Mouse (Mus musculus) CH12.LX (cell line): ENCODE data around the gene Mfap3. TPM values are rescaled to one million over a fixed set of nuclear protein-coding genes. Genes with fewer than 3 reads are reported as not detected.

Experiments used
- DNase-seq: peaks from one replicate; pipeline ENCODE4 v3.0.0-alpha.2; 2013; ENCODE audit errors: extremely low read depth
- H3K27ac ChIP-seq: 2 replicates; pipeline ENCODE4 v1.5.1; 2012; ENCODE audit warnings: low read depth, mild to moderate bottlenecking, control low read depth, moderate library complexity; ENCODE audit not compliant: insufficient read depth
- H3K27me3 ChIP-seq: replicated peaks from 2 replicates; pipeline ENCODE3; 2012; ENCODE audit warnings: inconsistent platforms
- H3K36me3 ChIP-seq, 2 experiments: replicated peaks in 1 of 2; 2 replicates each; pipeline versions ENCODE3 to v1.6.1; 2012; ENCODE audit warnings: inconsistent platforms in 1 of 2, low read length in 1 of 2, mild to moderate bottlenecking in 1 of 2, mixed read lengths in 1 of 2, moderate library complexity in 1 of 2; ENCODE audit not compliant: control insufficient read depth in 1 of 2, insufficient read depth in 1 of 2
- H3K4me1 ChIP-seq, 2 experiments: 2 replicates each; pipeline ENCODE4 v1.6.1; 2012; ENCODE audit warnings: inconsistent platforms in 1 of 2, moderate library complexity in 1 of 2; ENCODE audit not compliant: insufficient read depth in 2 of 2, control insufficient read depth in 1 of 2
- H3K4me2 ChIP-seq: 2 replicates; pipeline ENCODE4 v1.6.1; 2012; ENCODE audit warnings: low read depth, mild to moderate bottlenecking, control low read depth; ENCODE audit not compliant: poor library complexity, insufficient read depth, severe bottlenecking
- H3K4me3 ChIP-seq, 3 experiments: fragments of 150-350 bp in 1 of 3; sonication (generic) in 1 of 3; replicated peaks in 1 of 3; 2 replicates each; pipeline versions ENCODE3 to v1.5.1; 2011 to 2012; ENCODE audit warnings: low read depth in 2 of 3, low read length in 2 of 3, mild to moderate bottlenecking in 2 of 3, moderate library complexity in 2 of 3, control low read depth in 1 of 3, improper control_type of control experiment in 1 of 3, inconsistent platforms in 1 of 3, mixed read lengths in 1 of 3; ENCODE audit not compliant: poor library complexity in 1 of 3
- H3K79me2 ChIP-seq: replicated peaks from 2 replicates; pipeline ENCODE4 v1.6.1; 2012; ENCODE audit warnings: mild to moderate bottlenecking, moderate library complexity; ENCODE audit not compliant: control insufficient read depth, poor library complexity, insufficient read depth, severe bottlenecking; ENCODE audit errors: extremely low read depth
- H3K9ac ChIP-seq: 2 replicates; pipeline ENCODE4 v1.6.1; 2012; ENCODE audit warnings: low read depth, mild to moderate bottlenecking, control low read depth, moderate library complexity; ENCODE audit not compliant: insufficient read depth
- H3K9me3 ChIP-seq: replicated peaks from 2 replicates; pipeline ENCODE3; 2012; ENCODE audit warnings: low read length, inconsistent platforms, mixed read lengths
- CHD1 ChIP-seq: IDR thresholded peaks from 2 replicates; pipeline ENCODE4 v1.6.1; 2012; ENCODE audit warnings: low read depth, low read length, improper control_type of control experiment, inconsistent platforms
- CTCF ChIP-seq, 2 experiments: IDR thresholded peaks in 1 of 2; conservative IDR thresholded peaks in 1 of 2; 2 replicates each; pipeline ENCODE4 v1.5.1; 2011 to 2012; ENCODE audit warnings: low read depth in 2 of 2, low read length in 2 of 2, improper control_type of control experiment in 1 of 2, inconsistent platforms in 1 of 2, mild to moderate bottlenecking in 1 of 2, moderate library complexity in 1 of 2
- ELF1 ChIP-seq: IDR thresholded peaks from 2 replicates; pipeline ENCODE4 v1.6.1; 2014; ENCODE audit warnings: low read depth, mild to moderate bottlenecking, inconsistent platforms, low read length, improper control_type of control experiment
- EP300 ChIP-seq: IDR thresholded peaks from 2 replicates; pipeline ENCODE4 v1.6.1; 2011; ENCODE audit warnings: low read length, improper control_type of control experiment
- ETS1 ChIP-seq: conservative IDR thresholded peaks from 2 replicates; pipeline ENCODE4 v1.6.1; 2012; ENCODE audit warnings: low read depth, mild to moderate bottlenecking, inconsistent platforms, low read length, improper control_type of control experiment, moderate library complexity
- KAT2A ChIP-seq: IDR thresholded peaks from 2 replicates; pipeline ENCODE4 v1.6.1; 2012; ENCODE audit warnings: low read length, improper control_type of control experiment, inconsistent platforms; ENCODE audit not compliant: insufficient replicate concordance
- MAX ChIP-seq: IDR thresholded peaks from 2 replicates; pipeline ENCODE4 v1.6.1; 2011; ENCODE audit warnings: low read length, improper control_type of control experiment
- POLR2A ChIP-seq: IDR thresholded peaks from 2 replicates; pipeline ENCODE4 v1.6.1; 2011; ENCODE audit warnings: low read depth, mild to moderate bottlenecking, improper control_type of control experiment, low read length
- RAD21 ChIP-seq: IDR thresholded peaks from 2 replicates; pipeline ENCODE4 v1.6.1; 2011; ENCODE audit warnings: low read depth, mild to moderate bottlenecking, low read length, improper control_type of control experiment, moderate library complexity
- SIN3A ChIP-seq: IDR thresholded peaks from 2 replicates; pipeline ENCODE4 v1.6.1; 2012; ENCODE audit warnings: low read length, improper control_type of control experiment, inconsistent platforms
- TBP ChIP-seq: conservative IDR thresholded peaks from 2 replicates; pipeline ENCODE4 v1.6.1; 2011; ENCODE audit warnings: low read depth, low read length, improper control_type of control experiment
- TCF12 ChIP-seq: IDR thresholded peaks from 2 replicates; pipeline ENCODE4 v1.6.1; 2014; ENCODE audit warnings: low read depth, mild to moderate bottlenecking, inconsistent platforms, low read length, improper control_type of control experiment
- ZKSCAN1 ChIP-seq: IDR thresholded peaks from 2 replicates; pipeline ENCODE4 v1.6.1; 2012; ENCODE audit warnings: low read depth, inconsistent platforms, low read length, improper control_type of control experiment, borderline replicate concordance
- ZNF384 ChIP-seq: IDR thresholded peaks from 2 replicates; pipeline ENCODE4 v1.6.1; 2012; ENCODE audit warnings: low read depth, low read length, improper control_type of control experiment, inconsistent platforms
- dilution Hi-C: fragments of 300-500 bp; cut with MboI; formaldehyde crosslinking; loops from 2 replicates; pipeline ENCODE4 v1.14.3; 2020; ENCODE audit warnings: low sequenced_read_pairs; ENCODE audit not compliant: extremely low pct_unique_long_range_greater_than_20kb, extremely low pct_ligation_motif_present
- in situ Hi-C: fragments of 300-500 bp; cut with MboI; formaldehyde crosslinking; loops from 3 replicates; pipeline ENCODE4 v1.14.3; 2019; ENCODE audit warnings: low sequenced_read_pairs, low pct_ligation_motif_present, low pct_unique_long_range_greater_than_20kb, mixed read lengths
- polyA plus RNA-seq: library from polyadenylated mRNA; unstranded; fragments of >175 nt; gene quantifications from 2 replicates; pipeline ENCODE4 v1.2.1, GENCODE M21; 2012; ENCODE audit warnings: low read depth; ENCODE audit not compliant: insufficient read length
- total RNA-seq, 2 experiments: library from RNA; depleted of rRNA; stranded (reverse); fragments of 300-350 nt in 1 of 2; fragments of >200 nt in 1 of 2; gene quantifications; 2 replicates each; pipeline ENCODE4 v1.2.3; 2012 to 2014

The Mfap3 gene
- total and polyA plus RNA-seq, 3 experiments = 22.6 to 32.2 (median 27.0) TPM

- no peak overlapping the region for H3K27ac ChIP-seq
- H3K4me2 ChIP-seq = peak overlapping the region; percentile 6; the same call in 1 of the 2 replicates
- DNase-seq = no peak
- H3K9me3 ChIP-seq = peaks cover 13% of the 10 kb centered on the region
- H3K79me2 ChIP-seq = no peaks in the 10 kb centered on the region
- H3K4me1 ChIP-seq = no peaks in the 10 kb centered on the region; a peak in 1 of 4 replicates
- no peaks in the 10 kb centered on the region for H3K36me3 ChIP-seq
- TF ChIP-seq ZKSCAN1 (no peak), EP300 (no peak), TCF12 (no peak), RAD21 (no peak), KAT2A (no peak), SIN3A (no peak)
- H3K27me3 ChIP-seq = peaks cover 59% of the 10 kb centered on the region
- no peak overlapping the region for H3K4me3 ChIP-seq
- dilution Hi-C loops = no loop called here
- in situ Hi-C loops = no loop called here
- no peak overlapping the region for H3K9ac ChIP-seq
Observed at GRCm38 (mm10) chr11:57573686-57574274, 55.3 kb downstream of the Mfap3 start.

DNA sequence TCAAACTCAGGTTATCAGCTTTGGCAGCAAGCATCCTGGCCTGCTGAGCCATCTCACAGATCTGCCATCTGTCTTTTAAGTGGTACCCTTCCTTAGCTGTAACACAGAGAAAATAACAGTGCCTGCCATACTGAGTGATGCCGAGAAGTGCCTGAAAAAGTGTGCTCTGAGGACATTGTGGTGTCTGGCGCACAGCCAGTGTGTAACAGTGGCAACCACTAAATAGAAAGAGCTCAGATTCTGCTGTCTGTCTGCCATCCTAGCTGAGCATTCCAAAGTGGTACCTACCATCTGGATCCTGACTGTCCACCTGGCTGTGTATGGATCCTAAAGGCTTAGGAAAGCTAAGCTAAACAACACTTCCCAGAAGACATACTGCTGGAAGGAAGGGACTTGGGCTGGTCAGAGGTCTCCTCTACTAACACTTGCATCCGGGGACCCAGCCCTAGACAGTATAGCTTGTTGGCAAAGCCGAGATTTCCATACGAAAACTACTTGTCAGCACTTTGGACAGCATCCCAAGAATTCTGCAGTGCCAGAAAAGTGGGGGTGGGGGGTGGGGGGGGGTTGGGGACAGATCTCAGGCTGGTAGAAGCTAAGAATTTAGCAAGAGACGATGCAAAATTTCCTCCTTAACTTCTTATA is 58.5 kb downstream of the Mfap3 start:
- peaks cover 6% of the 10 kb centered on the region for H3K9me3 ChIP-seq
- no peak for TF ChIP-seq MAX
- no peak for TF ChIP-seq KAT2A
- TF ChIP-seq POLR2A = no peak
- TF ChIP-seq CHD1 = no peak
- TF ChIP-seq ETS1 = no peak
- no peak for TF ChIP-seq ZNF384
- TF ChIP-seq ELF1 = no peak
- no peak for TF ChIP-seq CTCF (conservative IDR thresholded peaks at IDR 0.05 in 1 of 2, IDR thresholded peaks at IDR 0.05 in 1 of 2; ENCODE audit: low read depth in 2 of 2, low read length in 2 of 2)
- no peak for TF ChIP-seq TBP
- no peak for TF ChIP-seq SIN3A
- TF ChIP-seq, all 38 proteins: peak for 0
- Histone ChIP-seq H3K36me3 (no peaks in the 10 kb centered on the region), H3K79me2 (no peaks in the 10 kb centered on the region), H3K4me3 (no peak overlapping the region), H3K27me3 (peaks cover 61% of the 10 kb centered on the region), H3K27ac (no peak overlapping the region), H3K4me1 (no peaks in the 10 kb centered on the region), H3K4me2 (no peak overlapping the region), H3K9ac (no peak overlapping the region)
- in situ Hi-C loops (no loop called here), dilution Hi-C loops (no loop called here)
- no peak for DNase-seq
